Mouse (Mus musculus): Measurements from ENCODE around the gene Ccdc32.

GRCm38 (mm10) chr2:119045163-119045562 is 16.0 kb upstream of the Ccdc32 start:
- TF ChIP-seq CTCF (IDR thresholded peaks at IDR 0.05; ENCODE audit: insufficient read depth, low read depth, low read length): no peak
- TF ChIP-seq POLR2A (IDR thresholded peaks at IDR 0.05; ENCODE audit: insufficient read depth, low read depth, low read length): no peak
